Mouse (Mus musculus): ENCODE data around the gene 9530053A07Rik.
A peak's percentile ranks its signal among the peaks of the same experiment; 100 is the strongest.
"Not testable (repeated sequence)": the region's sequence is repeated elsewhere in the genome, so short reads cannot be mapped to it uniquely, and the experiment has no call there.

9530053A07Rik gene

DNA sequence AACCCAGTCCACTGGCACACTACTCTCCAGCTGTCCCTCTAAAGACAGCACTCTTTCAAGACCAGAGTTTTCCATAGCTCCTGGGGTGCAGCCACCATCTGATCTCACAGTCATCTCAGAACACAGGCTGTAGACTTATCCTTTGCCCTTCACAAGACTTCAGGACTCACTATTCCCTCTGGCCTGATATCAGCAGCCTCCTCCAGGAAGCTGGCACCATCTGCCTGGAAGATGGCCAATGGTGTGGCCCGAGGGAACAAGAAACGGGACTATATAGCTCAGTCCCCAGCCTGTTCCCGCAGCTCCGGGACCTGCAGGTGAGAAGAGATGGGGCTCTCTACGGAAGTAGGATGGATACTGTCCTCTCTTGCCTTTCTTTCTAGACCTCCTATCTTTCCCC, at the start of gene 9530053A07Rik:
9530053A07Rik (plus strand) TSS at position 301 of the 400 bp plus-strand sequence.
- no peak for DNase-seq (ENCODE audit: low spot score)

DNA sequence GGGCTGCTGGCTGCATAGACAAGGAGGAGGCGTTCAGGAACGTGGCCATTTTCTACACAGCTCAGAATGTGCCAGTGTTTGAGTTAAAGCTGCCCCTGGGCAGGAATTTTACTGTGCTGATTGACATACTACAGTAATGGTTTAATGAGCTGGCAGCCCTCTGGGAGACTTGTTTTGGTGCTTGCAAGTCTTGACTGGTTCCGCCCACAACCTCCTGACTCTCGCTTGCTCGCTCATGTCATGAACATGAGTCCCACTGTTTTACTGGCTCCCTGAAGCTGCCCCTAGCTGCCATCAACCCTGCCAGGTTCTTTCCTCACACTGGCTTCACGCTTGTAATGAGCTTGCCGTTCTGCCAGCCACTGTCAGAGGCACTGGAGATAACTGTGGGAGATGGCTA, 45.1 kb upstream of the 9530053A07Rik start:
- peak; percentile 19 for DNase-seq (ENCODE audit: low spot score)

- DNase-seq (ENCODE audit: low spot score), result no peak
These were observed 43.0 kb upstream of the 9530053A07Rik start for GRCm38 (mm10) chr7:28086236-28086635.

DNA sequence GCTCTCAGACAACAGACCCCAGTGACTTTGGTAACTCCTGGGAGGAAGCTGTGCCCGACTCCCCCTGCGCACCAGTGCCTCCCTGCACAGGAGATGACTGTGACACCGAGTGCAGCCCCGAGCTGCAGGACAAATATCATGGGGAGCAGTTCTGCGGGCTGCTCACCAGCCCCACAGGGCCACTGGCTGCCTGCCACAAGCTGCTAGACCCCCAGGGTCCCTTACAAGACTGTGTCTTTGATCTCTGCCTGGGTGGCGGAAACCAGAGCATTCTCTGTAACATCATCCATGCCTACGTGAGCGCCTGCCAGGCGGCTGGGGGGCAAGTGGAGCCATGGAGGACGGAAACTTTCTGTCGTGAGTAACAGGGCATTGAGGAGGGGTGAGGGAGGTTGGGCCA, 35.7 kb upstream of the 9530053A07Rik start:
- DNase-seq (ENCODE audit: low spot score), result peak; percentile 1

- no peak for DNase-seq (ENCODE audit: low spot score)
These were observed 30.2 kb upstream of the 9530053A07Rik start for GRCm38 (mm10) chr7:28099101-28099500.

DNA sequence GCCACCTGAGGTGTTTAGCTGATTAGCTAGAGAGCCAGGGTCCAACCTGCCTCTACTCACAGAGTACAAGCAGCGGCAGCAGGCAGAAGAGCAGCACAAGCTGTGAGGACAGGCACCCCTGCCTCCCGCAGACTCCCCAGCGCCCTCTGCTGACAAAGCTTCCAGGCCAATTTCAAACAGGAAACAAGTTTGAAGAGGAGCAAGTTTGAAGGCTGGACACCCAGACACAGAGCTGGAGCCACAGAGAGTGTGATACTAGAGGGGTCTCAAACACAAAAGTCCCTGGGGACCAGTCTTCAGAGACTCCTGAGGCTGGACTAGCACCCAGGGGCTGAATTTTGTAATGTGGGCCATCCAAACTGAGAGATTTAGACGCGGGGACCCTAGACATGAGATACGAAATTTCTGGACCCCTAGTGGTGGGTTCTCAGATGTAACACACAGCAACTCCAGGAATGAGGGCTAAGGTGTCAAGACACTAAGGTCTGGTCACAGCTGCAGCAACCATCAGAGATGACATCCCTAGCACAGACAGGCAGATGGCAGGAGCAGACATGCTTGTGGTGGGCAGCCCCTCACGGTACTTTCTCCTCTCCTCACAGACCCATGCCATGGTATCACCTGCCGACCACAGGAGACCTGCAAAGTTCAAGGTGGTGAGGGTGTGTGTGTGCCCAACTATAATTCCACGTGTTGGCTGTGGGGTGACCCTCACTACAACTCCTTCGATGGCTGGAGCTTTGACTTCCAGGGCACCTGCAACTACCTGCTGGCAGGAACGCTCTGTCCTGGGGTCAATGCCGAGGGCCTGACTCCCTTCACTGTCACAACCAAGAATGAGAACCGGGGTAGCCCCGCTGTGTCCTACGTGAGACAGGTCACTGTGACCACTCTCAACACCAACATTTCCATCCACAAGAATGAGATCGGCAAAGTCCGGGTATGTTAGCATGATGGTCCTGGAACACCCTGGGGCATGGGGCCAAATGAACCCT, 28.4 kb upstream of the 9530053A07Rik start:
- peak; percentile 57 for DNase-seq (ENCODE audit: low spot score)

DNA sequence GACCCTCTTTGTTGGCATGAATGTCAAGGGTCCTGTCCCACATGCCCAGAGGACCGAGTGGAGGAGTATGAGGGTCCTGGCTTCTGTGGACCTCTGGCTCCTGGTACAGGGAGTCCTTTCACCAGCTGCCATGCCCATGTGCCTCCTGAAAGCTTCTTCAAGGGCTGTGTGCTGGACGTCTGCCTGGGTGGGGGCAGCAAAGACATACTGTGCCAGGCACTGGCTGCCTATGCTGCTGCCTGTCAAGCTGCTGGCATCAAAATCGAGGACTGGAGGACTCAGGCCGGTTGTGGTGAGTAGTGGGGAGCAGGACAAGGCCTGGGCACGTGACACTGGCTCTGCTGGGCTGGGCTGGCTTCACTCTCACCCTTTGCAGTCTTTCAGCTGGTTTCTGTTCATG, 26.3 kb upstream of the 9530053A07Rik start:
- DNase-seq (ENCODE audit: low spot score), result peak; percentile 2

GRCm38 (mm10) chr7:28104670-28105069, 24.6 kb upstream of the 9530053A07Rik start:
- DNase-seq (ENCODE audit: low spot score), result peak; percentile 62

DNA sequence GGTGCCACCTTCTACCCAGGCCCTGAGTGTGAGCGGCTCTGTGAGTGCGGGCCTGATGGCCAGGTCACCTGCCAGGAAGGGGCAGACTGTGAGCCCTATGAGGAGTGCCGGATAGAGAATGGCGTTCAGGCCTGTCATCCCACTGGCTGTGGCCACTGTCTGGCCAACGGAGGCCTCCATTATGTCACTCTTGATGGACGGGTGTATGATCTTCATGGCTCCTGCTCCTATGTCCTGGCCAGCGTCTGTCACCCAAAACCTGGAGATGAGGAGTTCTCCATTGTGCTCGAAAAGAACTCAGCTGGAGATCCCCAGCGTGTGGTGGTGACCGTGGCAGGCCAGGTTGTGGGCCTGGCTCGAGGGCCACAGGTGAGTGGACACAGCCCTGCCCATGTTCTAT, 23.0 kb upstream of the 9530053A07Rik start:
- DNase-seq (ENCODE audit: low spot score), result no peak

GRCm38 (mm10) chr7:28114648-28115047, 14.6 kb upstream of the 9530053A07Rik start:
- DNase-seq (ENCODE audit: low spot score), result no peak

DNA sequence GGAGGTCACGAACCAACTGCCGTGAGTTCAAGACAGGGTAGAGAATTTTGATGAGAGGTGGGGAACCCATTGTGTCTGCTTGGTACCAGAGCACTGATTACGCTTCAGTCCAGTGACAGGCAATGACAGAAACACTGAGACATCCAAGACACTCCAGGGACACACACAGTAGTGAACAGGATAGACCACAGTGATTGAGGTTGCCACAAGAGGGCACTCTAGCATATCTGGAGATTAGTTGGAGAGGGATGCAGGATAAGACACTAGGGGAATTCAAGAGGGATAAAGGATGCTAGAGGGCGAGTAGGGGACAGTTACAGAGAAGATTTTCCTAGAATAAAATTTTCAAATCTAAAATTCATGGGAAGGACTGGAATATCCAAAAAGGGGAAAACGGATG, 8.3 kb downstream of the 9530053A07Rik start:
- peak; percentile 31 for DNase-seq (ENCODE audit: low spot score)

- DNase-seq (ENCODE audit: low spot score), result peak; percentile 75
These were observed 19.0 kb downstream of the 9530053A07Rik start for GRCm38 (mm10) chr7:28148263-28148662.

GRCm38 (mm10) chr7:28149841-28150240, 20.6 kb downstream of the 9530053A07Rik start:
- no peak for DNase-seq (ENCODE audit: low spot score)

- DNase-seq (ENCODE audit: low spot score), result peak; percentile 40
These were observed 22.4 kb downstream of the 9530053A07Rik start for GRCm38 (mm10) chr7:28151584-28152221.

- DNase-seq (ENCODE audit: low spot score), result not testable (repeated sequence)
These were observed 24.3 kb downstream of the 9530053A07Rik start for GRCm38 (mm10) chr7:28153595-28153994.

GRCm38 (mm10) chr7:28159292-28159691, 30.0 kb downstream of the 9530053A07Rik start:
- no peak for DNase-seq (ENCODE audit: low spot score)

GRCm38 (mm10) chr7:28159893-28160292, 30.6 kb downstream of the 9530053A07Rik start:
- DNase-seq (ENCODE audit: low spot score), result no peak

- DNase-seq (ENCODE audit: low spot score), result no peak
These were observed 32.0 kb downstream of the 9530053A07Rik start for GRCm38 (mm10) chr7:28161163-28161749.

- no peak for DNase-seq (ENCODE audit: low spot score)
These were observed 36.1 kb downstream of the 9530053A07Rik start for GRCm38 (mm10) chr7:28165406-28165805.

DNA sequence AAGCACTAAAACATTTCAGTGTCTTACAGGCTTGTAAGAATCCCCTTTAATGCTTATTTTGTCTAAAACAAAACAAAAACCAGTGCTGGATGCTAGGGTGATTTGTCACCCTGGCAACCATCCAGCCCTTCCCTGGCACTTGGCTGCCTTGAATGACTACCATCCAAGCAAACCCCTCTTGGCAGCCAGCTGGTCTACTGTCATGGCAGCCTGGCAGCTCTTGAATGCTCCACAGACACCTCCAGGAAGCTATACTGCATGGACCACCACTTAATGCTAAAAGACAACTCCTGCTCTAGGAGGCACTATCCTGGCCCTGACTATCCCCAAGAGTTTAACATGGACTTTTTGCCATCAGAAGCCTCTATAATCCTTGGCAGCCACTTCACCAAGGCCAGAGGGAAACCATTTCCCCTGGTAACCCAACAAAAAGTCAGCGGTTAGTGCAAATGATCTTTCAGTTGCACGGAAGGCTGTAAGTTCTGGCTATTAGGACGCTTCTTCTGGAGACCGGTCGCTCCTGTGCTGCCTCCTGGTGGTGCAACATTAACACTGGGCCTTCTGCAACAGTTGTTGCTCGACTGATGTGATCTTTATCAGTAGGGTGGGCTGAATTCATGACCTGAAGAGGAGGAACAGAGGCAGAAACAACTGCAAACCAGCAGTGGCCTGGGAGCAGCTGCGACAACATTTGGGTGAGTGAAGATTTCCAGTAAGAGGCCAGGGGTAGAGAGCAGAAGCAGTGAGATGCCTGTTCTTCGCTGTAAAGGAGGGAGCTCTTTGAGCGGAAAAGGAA, 39.3 kb downstream of the 9530053A07Rik start:
- DNase-seq (ENCODE audit: low spot score), result peak; percentile 76

DNA sequence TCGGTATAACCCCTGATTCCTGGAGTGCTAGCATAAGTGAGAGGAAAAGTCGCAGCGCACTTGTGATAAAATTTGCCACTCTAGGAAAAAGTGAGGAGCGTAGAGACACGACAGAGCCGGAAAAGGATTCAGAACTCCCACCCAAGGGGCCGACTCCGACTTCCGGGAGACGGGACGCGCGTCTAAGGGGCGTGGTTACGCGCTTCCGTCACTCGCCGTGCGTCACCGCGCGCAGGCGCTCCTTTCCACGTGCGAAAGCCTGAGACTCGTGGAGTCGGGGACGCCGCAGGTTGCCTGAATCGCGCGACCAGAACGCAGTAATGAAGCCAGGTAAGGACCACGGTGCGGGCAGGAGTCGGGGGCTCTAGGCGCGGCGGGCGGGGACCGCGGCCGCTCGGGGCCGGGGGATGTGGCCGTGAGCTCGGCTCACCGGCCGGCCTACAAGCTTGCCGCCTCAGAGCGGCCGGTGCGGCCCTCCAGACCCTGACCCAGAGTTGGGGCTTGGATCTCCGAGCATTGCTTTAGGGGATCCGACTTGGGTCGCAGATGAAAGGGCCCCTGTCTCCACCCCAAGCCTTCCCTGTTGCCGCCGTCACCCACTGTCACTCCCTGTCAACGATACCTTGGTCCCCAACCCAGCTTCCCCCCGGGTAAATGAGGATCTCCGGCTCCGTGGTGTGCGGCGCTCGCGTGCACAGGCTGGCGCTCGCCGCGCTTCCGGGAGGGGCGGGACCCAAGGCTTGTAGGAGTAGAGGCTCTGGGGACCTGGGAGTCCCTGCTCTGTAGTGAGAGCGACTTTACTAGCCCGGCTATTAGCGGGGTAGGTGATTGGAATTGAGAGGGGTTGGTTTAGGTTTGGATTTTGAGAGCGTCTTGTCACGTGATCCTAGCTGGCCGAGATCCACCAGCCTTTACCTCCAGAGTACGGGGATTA, 40.5 kb downstream of the 9530053A07Rik start, which contains the start of gene Fbl:
Fbl (plus strand) TSS at position 222 of the 934 bp plus-strand sequence.
- DNase-seq (ENCODE audit: low spot score), result peak; percentile 91
